9 mouse cellular contexts compared by ENCODE assay signal in the genomic region with DNA sequence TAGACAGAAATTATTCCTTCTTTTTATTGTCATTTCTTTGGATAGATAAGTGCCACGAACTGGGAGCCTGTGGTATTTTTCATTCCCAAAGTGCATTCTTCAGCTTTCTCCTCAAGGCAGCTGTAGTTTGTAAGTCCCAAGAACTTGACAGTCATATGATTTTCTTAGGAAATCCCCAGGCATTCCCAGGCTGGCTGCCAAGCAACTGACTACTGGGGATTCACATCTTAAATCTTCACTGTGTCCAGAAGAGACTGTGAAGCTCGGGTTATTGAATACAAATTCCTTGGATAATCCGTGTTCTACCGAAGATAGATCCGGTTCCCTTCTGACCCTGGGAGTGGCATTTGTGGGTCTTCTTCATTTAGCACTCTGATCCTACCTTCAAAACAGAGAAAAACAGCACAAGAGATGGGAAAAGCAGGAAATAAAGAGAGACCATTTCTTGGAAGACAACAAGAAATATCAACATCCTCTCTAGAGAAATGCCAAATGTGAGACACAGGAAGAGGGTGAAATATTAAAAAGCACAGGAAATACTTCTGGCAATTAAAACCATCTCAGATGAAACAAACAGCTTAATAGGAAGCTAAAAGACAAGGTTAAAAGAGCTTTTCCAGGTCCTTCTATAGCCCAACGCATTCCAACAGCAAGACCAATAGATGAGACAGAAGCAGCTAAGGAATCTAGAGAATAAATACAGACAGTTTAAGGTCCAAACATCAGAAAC.
DNase-seq lines count a peak whose midpoint lies in the region; ATAC-seq and TF ChIP-seq lines count a peak whose summit lies in the region.
"Had no signal": no experiment of that assay in that cellular context is flagged by ENCODE, and none has a peak within 500 bp of the region (broad histone marks: within the 10 kb centered on the region; RNA-seq: fewer than 3 reads in every experiment).

No protein-coding gene starts in this region.

- H3K36me3 ChIP-seq in kidney, adult 2 months (ENCODE audit: control insufficient read depth, insufficient read depth, low read length) = no peaks in the 10 kb centered on the region
- no peaks in the 10 kb centered on the region for H3K36me3 ChIP-seq in hindbrain, embryonic 12.5 days
- H3K36me3 ChIP-seq: liver, embryonic 13.5 days had no signal

- peak; percentile 74 to 91 for DNase-seq in adrenal gland, adult (ENCODE audit: inconsistent age in 2 of 2, low spot score in 1 of 2)
- DNase-seq in adrenal gland, postnatal 4 days (ENCODE audit: low spot score in 2 of 2) = no peak
- DNase-seq in right cerebral cortex, postnatal 4 days = peak; percentile 53
- no peak for DNase-seq in right cerebral cortex, adult 18-20 months
- peak; percentile 94 for DNase-seq in kidney, adult 2 months
- DNase-seq in ovary, postnatal 14 days (ENCODE audit: low spot score) = peak; percentile 59
- DNase-seq in c-Kit-positive CD71-positive TER-119-positive erythroid progenitor cells, embryonic 14.5 days (ENCODE audit: low spot score) = no peak
- DNase-seq: liver, embryonic 13.5 days had no signal

- TF ChIP-seq POLR2A in kidney, adult 2 months (IDR thresholded peaks at IDR 0.05; ENCODE audit: low read depth, low read length) = no peak

- H3K4me1 ChIP-seq in kidney, adult 2 months (ENCODE audit: control insufficient read depth, insufficient read depth, low read length) = 0 out of 2 replicates have a peak, but pooled peaks cover 4% of the 10 kb centered on the region
- H3K4me1 ChIP-seq in hindbrain, embryonic 12.5 days = no peaks in the 10 kb centered on the region
- H3K4me1 ChIP-seq: liver, embryonic 13.5 days had no signal

- no peak for ATAC-seq in hindbrain, embryonic 12.5 days (ENCODE audit: low FRiP score)

- no peak overlapping the region for H3K9ac ChIP-seq in hindbrain, embryonic 12.5 days
- H3K9ac ChIP-seq: liver, embryonic 13.5 days had no signal

- WGBS in kidney, adult 2 months = 28% methylated on average over 6 of the region's 6 CpGs
- 79% methylated on average over 6 of the region's 6 CpGs for WGBS in hindbrain, embryonic 12.5 days

- H3K27me3 ChIP-seq in kidney, adult 2 months (replicated peaks; ENCODE audit: control insufficient read depth, insufficient read depth, low read length) = no peaks in the 10 kb centered on the region
- H3K27me3 ChIP-seq in hindbrain, embryonic 12.5 days = no peaks in the 10 kb centered on the region
- H3K27me3 ChIP-seq: liver, embryonic 13.5 days had no signal

- no peaks in the 10 kb centered on the region for H3K9me3 ChIP-seq in hindbrain, embryonic 12.5 days (replicated peaks)
- H3K9me3 ChIP-seq: liver, embryonic 13.5 days had no signal

- no peak overlapping the region for H3K4me2 ChIP-seq in hindbrain, embryonic 12.5 days (replicated peaks)
- H3K4me2 ChIP-seq: liver, embryonic 13.5 days had no signal

- H3K4me3 ChIP-seq in kidney, adult 2 months (ENCODE audit: insufficient read depth, low read depth, low read length) = no peak overlapping the region
- no peak overlapping the region for H3K4me3 ChIP-seq in hindbrain, embryonic 12.5 days
- H3K4me3 ChIP-seq: liver, embryonic 13.5 days had no signal

- H3K27ac ChIP-seq in kidney, adult 2 months (ENCODE audit: insufficient read depth, low read depth, low read length) = peak overlapping the region; percentile 83
- no peak overlapping the region for H3K27ac ChIP-seq in hindbrain, embryonic 12.5 days
- H3K27ac ChIP-seq: liver, embryonic 13.5 days had no signal

- no peak for TF ChIP-seq CTCF in kidney, adult 2 months (conservative IDR thresholded peaks at IDR 0.05; ENCODE audit: insufficient read depth, insufficient read length, low read depth, low read length)

Comparison
In these comparisons a context has a peak if more than half of its experiments do, and no peak if none do; other contexts are left out.
1. DNase-seq: peak in adrenal gland, adult (2 of 2), right cerebral cortex, postnatal 4 days (single experiment), kidney, adult 2 months (single experiment) and ovary, postnatal 14 days (single experiment); none in adrenal gland, postnatal 4 days (0 of 2), right cerebral cortex, adult 18-20 months (single experiment) and c-Kit-positive CD71-positive TER-119-positive erythroid progenitor cells, embryonic 14.5 days (single experiment).